Comparison of ENCODE assay signal across 8 mouse cellular contexts in the genomic region with DNA sequence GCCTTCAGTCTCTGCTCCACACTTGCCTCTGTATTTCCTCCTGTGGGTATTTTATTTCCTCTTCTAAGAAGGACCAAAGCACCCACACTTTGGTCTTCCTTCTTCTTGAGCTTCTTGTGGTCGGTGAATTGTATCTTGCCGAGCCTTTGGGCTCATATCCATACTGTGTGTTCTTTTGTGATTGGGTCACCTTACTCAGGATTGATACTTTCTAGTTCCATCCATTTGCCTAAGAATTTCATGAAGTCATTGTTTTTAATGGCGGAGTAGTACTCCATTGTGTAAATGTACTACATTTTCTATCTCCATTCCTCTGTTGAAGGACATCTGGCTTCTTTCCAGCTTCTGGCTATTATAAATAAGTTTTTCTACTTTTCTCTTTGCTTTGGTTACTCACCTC. TPM values are rescaled to one million over a fixed set of nuclear protein-coding genes. Genes with fewer than 3 reads are reported as not detected.
DNase-seq lines count a peak whose midpoint lies in the region; ATAC-seq and TF ChIP-seq lines count a peak whose summit lies in the region.

No protein-coding gene starts in this region.

- dilution Hi-C loops in CH12.LX (cut with MboI; ENCODE audit: extremely low pct_ligation_motif_present, extremely low pct_unique_long_range_greater_than_20kb, low sequenced_read_pairs) = no loop called here

- H3K36me3 ChIP-seq in CH12.LX (replicated peaks in 1 of 2; ENCODE audit: control insufficient read depth in 1 of 2, insufficient read depth in 1 of 2, low read length in 1 of 2) = peaks cover 0 to 5% of the 10 kb centered on the region in 2 experiments
- no peaks in the 10 kb centered on the region for H3K36me3 ChIP-seq in heart, embryonic 14.5 days (ENCODE audit: control insufficient read depth, insufficient read depth, low read length)
- no peaks in the 10 kb centered on the region for H3K36me3 ChIP-seq in liver, embryonic 14.5 days (replicated peaks; ENCODE audit: control insufficient read depth, insufficient read depth, low read depth)

- H3K4me3 ChIP-seq in CH12.LX (replicated peaks in 1 of 3; ENCODE audit: low read depth in 2 of 3, low read length in 2 of 3, poor library complexity in 1 of 3) = peak overlapping the region in 2 of 3 experiments; percentile 31 to 58
- peak overlapping the region in 1 of 2 experiments; percentile 62; a peak in 2 of 4 replicates for H3K4me3 ChIP-seq in heart, embryonic 14.5 days (ENCODE audit: control insufficient read depth in 1 of 2, insufficient read depth in 1 of 2, low read depth in 1 of 2, low read length in 2 of 2)
- peak overlapping the region in 1 of 2 experiments; percentile 64; a peak in 2 of 4 replicates for H3K4me3 ChIP-seq in liver, embryonic 14.5 days (ENCODE audit: insufficient read depth in 1 of 2, low read depth in 2 of 2, low read length in 2 of 2)

- peak; percentile 4 for DNase-seq in gastrocnemius, adult 18-20 months (ENCODE audit: low spot score)
- no peak for DNase-seq in gastrocnemius, postnatal 14 days
- no peak for DNase-seq in CH12.LX (ENCODE audit: extremely low read depth)
- peak in 1 of 3 experiments; percentile 7 for DNase-seq in liver, embryonic 14.5 days (ENCODE audit: low read depth in 3 of 3, low spot score in 3 of 3)
- DNase-seq in Muller cell, postnatal 12 days (ENCODE audit: inconsistent ontology term) = no peak
- no peak for DNase-seq in right cerebral cortex, postnatal 4 days

- WGBS in heart, embryonic 14.5 days = 10% methylated on average over 3 of the region's 3 CpGs
- WGBS in liver, embryonic 14.5 days (ENCODE audit: insufficient replicate concordance) = 10% methylated on average over 3 of the region's 3 CpGs

- intact Hi-C loops in gastrocnemius, postnatal 14 days (cut with DNase I; ENCODE audit: low total_unique reads) = no loop called here

- in situ Hi-C loops in CH12.LX (cut with MboI; ENCODE audit: low pct_ligation_motif_present, low pct_unique_long_range_greater_than_20kb, low sequenced_read_pairs) = loop anchor here (10.0 kb wide), 1 partner anchor 110 kb away; no protein-coding TSS in a partner anchor

- peaks cover 4 to 28% of the 10 kb centered on the region in 2 experiments; a peak in 3 of 4 replicates for H3K4me1 ChIP-seq in CH12.LX (ENCODE audit: control insufficient read depth in 1 of 2, insufficient read depth in 2 of 2)
- peaks cover 3 to 16% of the 10 kb centered on the region in 2 experiments for H3K4me1 ChIP-seq in heart, embryonic 14.5 days (ENCODE audit: control insufficient read depth in 2 of 2, insufficient read depth in 2 of 2, low read length in 2 of 2)
- H3K4me1 ChIP-seq in liver, embryonic 14.5 days (replicated peaks; ENCODE audit: control insufficient read depth in 2 of 2, insufficient read depth in 2 of 2, low read length in 1 of 2) = peaks cover 6 to 17% of the 10 kb centered on the region in 2 experiments; a peak in 2 of 4 replicates

- no peak for TF ChIP-seq EP300 in CH12.LX (IDR thresholded peaks at IDR 0.05; ENCODE audit: low read length)
- no peak for TF ChIP-seq EP300 in liver, embryonic 14.5 days (IDR thresholded peaks at IDR 0.05; ENCODE audit: low read depth)

- H3K9ac ChIP-seq in CH12.LX (ENCODE audit: insufficient read depth, low read depth) = peak overlapping the region; percentile 54
- no peak overlapping the region for H3K9ac ChIP-seq in heart, embryonic 14.5 days (ENCODE audit: low read length)
- peak overlapping the region; percentile 21; the same call in 1 of the 2 replicates for H3K9ac ChIP-seq in liver, embryonic 14.5 days (replicated peaks)

- peak; percentile 3; the same call in 1 of the 2 replicates for ATAC-seq in heart, embryonic 14.5 days (ENCODE audit: insufficient number of reproducible peaks, insufficient read depth, low FRiP score, low read depth)
- no peak for ATAC-seq in liver, embryonic 14.5 days (ENCODE audit: insufficient read depth)
- ATAC-seq in frontal cortex, adult (ENCODE audit: low TSS enrichment) = no peak

- H3K4me2 ChIP-seq in CH12.LX (ENCODE audit: insufficient read depth, low read depth, poor library complexity, severe bottlenecking) = peak overlapping the region; percentile 75
- H3K4me2 ChIP-seq in heart, embryonic 14.5 days (ENCODE audit: low read length) = peak overlapping the region; percentile 80
- H3K4me2 ChIP-seq in liver, embryonic 14.5 days (ENCODE audit: low read depth) = peak overlapping the region; percentile 82

- TF ChIP-seq CTCF in CH12.LX (conservative IDR thresholded peaks at IDR 0.05 in 1 of 2, IDR thresholded peaks at IDR 0.05 in 1 of 2; ENCODE audit: low read depth in 2 of 2, low read length in 2 of 2) = no peak
- no peak for TF ChIP-seq CTCF in liver, embryonic 14.5 days (IDR thresholded peaks at IDR 0.05; ENCODE audit: low read depth)

- no peak; the same call in 1 of the 2 replicates for TF ChIP-seq POLR2A in CH12.LX (IDR thresholded peaks at IDR 0.05; ENCODE audit: low read depth, low read length)

- no peaks in the 10 kb centered on the region for H3K27me3 ChIP-seq in CH12.LX (replicated peaks)
- H3K27me3 ChIP-seq in heart, embryonic 14.5 days (ENCODE audit: control insufficient read depth, insufficient read depth, low read length) = no peaks in the 10 kb centered on the region
- no peaks in the 10 kb centered on the region for H3K27me3 ChIP-seq in liver, embryonic 14.5 days (ENCODE audit: control insufficient read depth, insufficient read depth, low read length)

- no peaks in the 10 kb centered on the region for H3K79me2 ChIP-seq in CH12.LX (replicated peaks; ENCODE audit: control insufficient read depth, extremely low read depth, insufficient read depth, poor library complexity, severe bottlenecking)

- no peak for TF ChIP-seq RAD21 in CH12.LX (IDR thresholded peaks at IDR 0.05; ENCODE audit: low read depth, low read length)

- no peak overlapping the region for H3K27ac ChIP-seq in CH12.LX (ENCODE audit: insufficient read depth, low read depth)
- peak overlapping the region; percentile 39 to 69 for H3K27ac ChIP-seq in heart, embryonic 14.5 days (replicated peaks in 1 of 2; ENCODE audit: control insufficient read depth in 1 of 2, insufficient read depth in 1 of 2, low read depth in 2 of 2, low read length in 2 of 2)
- peak overlapping the region; percentile 12; the same call in 1 of the 2 replicates for H3K27ac ChIP-seq in liver, embryonic 14.5 days

- no peaks in the 10 kb centered on the region for H3K9me3 ChIP-seq in CH12.LX (replicated peaks; ENCODE audit: low read length)
- no peaks in the 10 kb centered on the region for H3K9me3 ChIP-seq in heart, embryonic 14.5 days (ENCODE audit: control insufficient read depth, low read length)
- H3K9me3 ChIP-seq in liver, embryonic 14.5 days (ENCODE audit: control insufficient read depth, low read length) = no peaks in the 10 kb centered on the region

TF ChIP-seq in CH12.LX, 34 proteins besides CTCF, POLR2A, EP300 and RAD21:
- no peak for TF ChIP-seq SMC3 (IDR thresholded peaks at IDR 0.05; ENCODE audit: low read depth, low read length)
- no peak for TF ChIP-seq USF1 (IDR thresholded peaks at IDR 0.05; ENCODE audit: low read depth, low read length)
- no peak for TF ChIP-seq ETS1 (conservative IDR thresholded peaks at IDR 0.05; ENCODE audit: low read depth, low read length)
- TF ChIP-seq GABPA (IDR thresholded peaks at IDR 0.05; ENCODE audit: insufficient replicate concordance, low read depth, low read length) = no peak
- no peak for TF ChIP-seq HCFC1 (IDR thresholded peaks at IDR 0.05; ENCODE audit: low read depth, low read length)
- TF ChIP-seq ELF1 (IDR thresholded peaks at IDR 0.05; ENCODE audit: low read depth, low read length) = no peak
- TF ChIP-seq JUN (IDR thresholded peaks at IDR 0.05; ENCODE audit: insufficient read depth, low read depth, low read length) = no peak
- TF ChIP-seq CHD1 (IDR thresholded peaks at IDR 0.05; ENCODE audit: low read depth, low read length) = no peak
- TF ChIP-seq MAFK (IDR thresholded peaks at IDR 0.05; ENCODE audit: insufficient replicate concordance, low read length) = no peak
- TF ChIP-seq NRF1 (IDR thresholded peaks at IDR 0.05; ENCODE audit: low read depth, low read length) = no peak
- no peak for TF ChIP-seq UBTF (IDR thresholded peaks at IDR 0.05; ENCODE audit: low read depth, low read length)
- TF ChIP-seq USF2 (conservative IDR thresholded peaks at IDR 0.05; ENCODE audit: low read depth, low read length) = no peak
- TF ChIP-seq PAX5 (IDR thresholded peaks at IDR 0.05; ENCODE audit: low read length) = no peak
- TF ChIP-seq IRF4 (IDR thresholded peaks at IDR 0.05; ENCODE audit: low read depth, low read length) = no peak
- TF ChIP-seq ZC3H11A (IDR thresholded peaks at IDR 0.05; ENCODE audit: low read depth, low read length) = no peak

RNA-seq across cellular contexts. Expression of gene Hibch, which starts 0.4 kb away (rescaled TPM):
- 10 to 100 TPM; 34.1 to 38.4 TPM for total RNA-seq in gastrocnemius, adult 18-20 months (2021)
- total RNA-seq in gastrocnemius, postnatal 14 days (2021) = 10 to 100 TPM; 31.5 to 37.3 TPM
- 14.5 and 17.1 TPM in 2 replicates for total RNA-seq in CH12.LX (2012; rRNA removed)
- total RNA-seq in CH12.LX (2014; rRNA removed) = 31.9 and 32.3 TPM in 2 replicates
- polyA plus RNA-seq in CH12.LX (2012; ENCODE audit: insufficient read length, low read depth) = 20.6 and 32.1 TPM in 2 replicates
- polyA plus RNA-seq in heart, embryonic 14.5 days (2014; fragmentation: Nextera tagmentation; extraction: Ambion mirVana) = 31.9 and 33.0 TPM in 2 replicates
- 7.2 and 10.4 TPM in 2 replicates for polyA plus RNA-seq in liver, embryonic 14.5 days (2012; rRNA removed)
- polyA plus RNA-seq in liver, embryonic 14.5 days (2014; fragmentation: Nextera tagmentation; extraction: Ambion mirVana) = 18.5 and 19.0 TPM in 2 replicates

RNA-seq across cellular contexts. Expression of gene Inpp1, which starts 26.9 kb away (rescaled TPM):
- total RNA-seq in gastrocnemius, adult 18-20 months (2021) = 1 to 10 TPM; 3.7 to 4.4 TPM
- 1 to 10 TPM; 8.7 to 8.9 TPM for total RNA-seq in gastrocnemius, postnatal 14 days (2021)
- total RNA-seq in CH12.LX (2012; rRNA removed) (13.6 and 14.8 TPM in 2 replicates), CH12.LX (2014; rRNA removed) (10.0 and 13.0 TPM in 2 replicates)
- polyA plus RNA-seq in CH12.LX (2012; ENCODE audit: insufficient read length, low read depth) = 9.2 and 10.5 TPM in 2 replicates
- polyA plus RNA-seq in heart, embryonic 14.5 days (2014; fragmentation: Nextera tagmentation; extraction: Ambion mirVana) = 13.7 and 14.4 TPM in 2 replicates
- polyA plus RNA-seq in liver, embryonic 14.5 days (2012; rRNA removed) = 1.3 and 1.5 TPM in 2 replicates
- polyA plus RNA-seq in liver, embryonic 14.5 days (2014; fragmentation: Nextera tagmentation; extraction: Ambion mirVana) = 1.7 and 1.9 TPM in 2 replicates
